Mouse (Mus musculus) lung, embryonic 16.5 days (tissue): ENCODE measurements around the gene Prrx2. TPM values are rescaled to one million over a fixed set of nuclear protein-coding genes. Genes with fewer than 3 reads are reported as not detected.
"Not testable (repeated sequence)": the region's sequence is repeated elsewhere in the genome, so short reads cannot be mapped to it uniquely, and the experiment has no call there.

ENCODE experiments used
- ATAC-seq: fragments of 200-750 bp; cut with Nextera tagmentation; 2 replicates; pipeline ENCODE4 v1.8.0; 2017; ENCODE audit warnings: low read depth, mild to moderate bottlenecking, moderate library complexity
- H3K27ac ChIP-seq: fragments of 300-500 bp; sonication (generic); 2 replicates; pipeline ENCODE4 v1.5.1; 2014; ENCODE audit warnings: mild to moderate bottlenecking, control low read depth, low read length
- H3K27me3 ChIP-seq: fragments of 300-500 bp; sonication (generic); 2 replicates; pipeline ENCODE4 v1.6.1; 2014; ENCODE audit warnings: low read depth, low read length, mixed read lengths; ENCODE audit not compliant: control insufficient read depth, insufficient read depth
- H3K36me3 ChIP-seq: fragments of 300-500 bp; sonication (generic); 2 replicates; pipeline ENCODE4 v1.6.1; 2014; ENCODE audit warnings: low read length; ENCODE audit not compliant: control insufficient read depth, insufficient read depth
- H3K4me1 ChIP-seq: fragments of 300-500 bp; sonication (generic); replicated peaks from 2 replicates; pipeline ENCODE4 v1.6.1; 2014; ENCODE audit warnings: low read length, mixed read lengths; ENCODE audit not compliant: control insufficient read depth, insufficient read depth
- H3K4me2 ChIP-seq: fragments of 300-500 bp; sonication (generic); 2 replicates; pipeline ENCODE4 v1.6.1; 2014; ENCODE audit warnings: low read depth, low read length, control low read depth
- H3K4me3 ChIP-seq: fragments of 300-500 bp; sonication (generic); 2 replicates; pipeline ENCODE4 v1.5.1; 2014; ENCODE audit warnings: mild to moderate bottlenecking, low read length, control low read depth
- H3K9ac ChIP-seq: fragments of 300-500 bp; sonication (generic); 2 replicates; pipeline ENCODE4 v1.6.1; 2014; ENCODE audit warnings: low read length, control low read depth
- H3K9me3 ChIP-seq: fragments of 300-500 bp; sonication (generic); 2 replicates; pipeline ENCODE4 v1.6.1; 2016; ENCODE audit warnings: low read length; ENCODE audit not compliant: control insufficient read depth
- WGBS: fragments of 180-500 bp; shearing (Covaris S2); extraction: QIAGEN DNeasy Blood & Tissue Kit; methylation state at CpG from one replicate; pipeline ENCODE4 v1.1.7; 2014; 5-methylcytosine and 5-hydroxymethylcytosine counted together
- polyA plus RNA-seq: library from polyadenylated mRNA; unstranded; fragments of >200 nt; fragmentation: Nextera tagmentation; extraction: Ambion mirVana; gene quantifications from 2 replicates; pipeline ENCODE4 v1.2.1, GENCODE M21; 2015

Gene Prrx2
- polyA plus RNA-seq, 1 experiment from 2014 or later: 9.4 TPM

DNA sequence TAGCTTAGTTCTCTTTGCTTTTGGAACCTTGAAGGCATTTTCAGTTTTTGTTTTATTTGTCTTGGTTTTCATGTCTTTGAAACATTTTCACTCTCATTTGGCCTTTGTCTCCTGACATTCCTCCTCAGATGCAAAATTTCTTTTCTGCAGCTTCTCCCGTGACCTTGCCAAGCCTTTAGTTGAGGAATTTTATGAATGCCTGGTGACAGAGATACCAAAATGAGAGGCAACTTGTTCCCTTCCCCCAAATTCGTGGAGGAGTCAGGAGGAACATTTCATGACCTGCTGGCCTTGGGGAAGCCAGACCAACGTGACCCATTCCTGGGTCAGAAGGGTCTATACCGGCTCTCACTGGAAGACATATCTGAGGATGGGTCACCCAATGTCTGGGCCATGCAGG lies 71.9 kb downstream of the Prrx2 start:
- Histone ChIP-seq H3K4me3 (no peak overlapping the region), H3K36me3 (no peaks in the 10 kb centered on the region), H3K4me1 (peaks cover 11% of the 10 kb centered on the region; the same call in 1 of the 2 replicates), H3K9me3 (no peaks in the 10 kb centered on the region), H3K27ac (no peak overlapping the region), H3K4me2 (no peak overlapping the region), H3K9ac (no peak overlapping the region), H3K27me3 (peaks cover 2% of the 10 kb centered on the region; the same call in 1 of the 2 replicates)
- ATAC-seq: no peak
- WGBS: 56% methylated on average over 4 of the region's 4 CpGs

DNA sequence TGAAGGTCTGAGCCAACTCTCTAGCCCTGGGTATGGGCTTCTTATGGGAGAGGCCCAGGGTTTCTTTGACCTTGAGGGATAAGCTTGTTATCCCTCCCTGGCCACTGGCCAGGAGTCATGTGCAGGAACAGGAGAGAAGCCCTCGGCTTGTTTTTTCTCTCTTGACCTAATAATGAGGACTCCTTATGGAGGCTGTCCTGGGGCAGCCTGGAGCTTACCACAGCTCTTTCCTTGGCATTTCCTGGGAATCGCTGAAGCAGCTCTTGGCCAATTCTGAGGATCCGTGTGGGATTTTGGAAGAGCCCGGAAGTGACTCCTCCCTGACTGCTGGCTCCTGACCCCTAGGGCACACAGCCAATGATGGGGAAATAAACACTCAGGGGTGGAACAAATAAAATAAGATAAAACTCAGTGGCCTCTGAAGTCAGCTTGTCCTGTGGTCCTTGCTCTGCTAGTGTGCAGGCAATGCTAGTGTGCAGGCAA lies 77.6 kb downstream of the Prrx2 start:
- H3K27ac ChIP-seq: peak overlapping the region; percentile 84
- peaks cover 13% of the 10 kb centered on the region for H3K4me1 ChIP-seq
- H3K27me3 ChIP-seq: no peaks in the 10 kb centered on the region
- H3K4me2 ChIP-seq: no peak overlapping the region
- no peak overlapping the region for H3K4me3 ChIP-seq
- no peaks in the 10 kb centered on the region for H3K9me3 ChIP-seq
- peak; percentile 85 for ATAC-seq
- no peaks in the 10 kb centered on the region for H3K36me3 ChIP-seq
- WGBS: 16% methylated on average over 4 of the region's 4 CpGs
- H3K9ac ChIP-seq: no peak overlapping the region; the same call in 1 of the 2 replicates

DNA sequence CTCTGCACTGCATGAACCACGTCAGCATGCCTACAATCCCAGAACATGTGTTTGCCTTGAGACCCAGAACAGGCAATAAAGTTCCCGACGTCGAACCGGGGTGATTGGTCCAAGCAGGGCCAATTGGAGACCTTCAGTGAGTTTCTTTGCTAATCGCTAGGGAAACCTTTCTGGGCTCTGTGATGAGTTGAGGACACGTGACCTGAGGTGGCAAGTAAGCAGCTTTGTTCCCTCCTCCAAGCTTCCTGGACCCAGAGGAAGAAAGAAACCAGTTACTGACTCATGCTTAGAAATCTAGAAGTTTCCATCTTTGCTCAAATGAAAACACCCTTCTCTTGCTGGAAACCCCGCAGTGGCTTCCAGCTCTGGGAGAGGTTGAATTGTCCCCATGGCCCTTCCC lies 78.2 kb downstream of the Prrx2 start:
- Histone ChIP-seq H3K36me3 (no peaks in the 10 kb centered on the region), H3K27me3 (no peaks in the 10 kb centered on the region), H3K4me2 (no peak overlapping the region), H3K9ac (no peak overlapping the region), H3K9me3 (no peaks in the 10 kb centered on the region), H3K4me3 (no peak overlapping the region), H3K4me1 (peaks cover 14% of the 10 kb centered on the region), H3K27ac (peak overlapping the region; percentile 84)
- ATAC-seq: no peak
- WGBS: 78% methylated on average over 8 of the region's 8 CpGs

DNA sequence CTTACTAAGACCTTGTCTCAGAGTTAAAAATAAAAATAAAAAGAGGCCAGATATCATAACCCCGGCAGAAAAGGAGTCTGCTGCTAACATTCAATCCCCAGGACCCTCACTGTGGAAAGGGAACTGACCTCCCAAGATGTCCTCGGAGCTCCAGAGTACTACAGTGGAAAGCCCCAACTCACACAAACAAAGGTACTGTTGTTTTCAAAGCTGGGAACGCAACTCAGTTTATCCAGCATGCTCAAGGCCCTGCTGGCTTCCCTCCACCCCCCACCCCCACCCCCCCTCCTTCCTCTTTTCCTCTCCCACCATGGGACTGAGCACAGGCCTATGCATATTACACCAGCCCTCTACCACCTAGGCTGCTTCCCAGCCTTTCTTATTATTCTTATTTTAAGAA lies 80.1 kb downstream of the Prrx2 start:
- no peak overlapping the region for H3K4me3 ChIP-seq
- ATAC-seq: no peak
- no peak overlapping the region for H3K4me2 ChIP-seq
- no peak overlapping the region for H3K27ac ChIP-seq
- H3K27me3 ChIP-seq: no peaks in the 10 kb centered on the region
- H3K9me3 ChIP-seq: no peaks in the 10 kb centered on the region
- H3K36me3 ChIP-seq: no peaks in the 10 kb centered on the region
- 51% methylated on average over 3 of the region's 3 CpGs for WGBS
- peaks cover 29% of the 10 kb centered on the region for H3K4me1 ChIP-seq
- no peak overlapping the region for H3K9ac ChIP-seq

DNA sequence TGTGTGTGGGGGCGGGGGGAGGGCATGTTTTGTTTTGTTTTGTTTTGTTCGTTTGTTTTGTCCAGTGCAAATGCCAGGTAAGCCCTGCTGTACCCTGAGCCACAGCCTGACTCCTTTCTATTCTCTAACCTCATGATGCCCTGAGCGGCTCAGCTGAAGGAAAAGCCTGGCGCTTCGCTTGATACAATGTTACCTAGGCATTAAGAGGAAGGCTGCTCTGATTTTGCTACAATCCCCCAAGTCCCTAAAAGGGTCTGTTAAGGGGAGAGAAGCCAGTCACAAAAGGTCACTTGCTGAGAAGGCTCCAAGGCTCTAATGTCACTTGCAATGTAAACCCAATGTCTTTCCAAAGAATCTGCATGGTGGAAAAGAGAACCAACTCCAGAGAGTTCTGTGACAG lies 80.6 kb downstream of the Prrx2 start:
- no peak overlapping the region for H3K4me3 ChIP-seq
- no peak overlapping the region for H3K4me2 ChIP-seq
- H3K9me3 ChIP-seq: no peaks in the 10 kb centered on the region
- H3K4me1 ChIP-seq: peaks cover 33% of the 10 kb centered on the region
- no peak for ATAC-seq
- H3K9ac ChIP-seq: no peak overlapping the region
- WGBS: 81% methylated on average over 5 of the region's 5 CpGs
- no peaks in the 10 kb centered on the region for H3K27me3 ChIP-seq
- no peaks in the 10 kb centered on the region for H3K36me3 ChIP-seq
- H3K27ac ChIP-seq: no peak overlapping the region

DNA sequence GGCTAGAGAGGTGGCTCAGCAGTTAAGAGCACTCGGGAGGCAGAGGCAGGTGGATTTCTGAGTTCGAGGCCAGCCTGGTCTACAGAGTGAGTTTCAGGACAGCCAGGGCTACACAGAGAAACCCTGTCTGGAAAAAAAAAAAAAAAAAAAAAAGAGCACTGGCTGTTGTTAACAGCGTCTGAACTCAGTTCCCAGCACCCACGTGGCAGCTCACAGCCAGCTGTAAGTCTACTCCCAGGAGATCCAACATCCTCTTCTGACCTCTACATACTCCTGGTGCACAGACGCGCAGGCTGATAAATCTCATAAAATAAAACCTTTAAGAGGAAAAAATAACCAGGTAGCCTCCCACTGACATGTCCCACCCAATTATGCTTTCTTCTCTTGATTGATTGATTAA lies 81.2 kb downstream of the Prrx2 start:
- not testable (repeated sequence) for H3K4me2 ChIP-seq, H3K27ac ChIP-seq, H3K9ac ChIP-seq, H3K27me3 ChIP-seq, ATAC-seq, H3K36me3 ChIP-seq, H3K9me3 ChIP-seq, H3K4me3 ChIP-seq
- 69% methylated on average over 6 of the region's 6 CpGs for WGBS
- H3K4me1 ChIP-seq: peaks cover 33% of the 10 kb centered on the region

DNA sequence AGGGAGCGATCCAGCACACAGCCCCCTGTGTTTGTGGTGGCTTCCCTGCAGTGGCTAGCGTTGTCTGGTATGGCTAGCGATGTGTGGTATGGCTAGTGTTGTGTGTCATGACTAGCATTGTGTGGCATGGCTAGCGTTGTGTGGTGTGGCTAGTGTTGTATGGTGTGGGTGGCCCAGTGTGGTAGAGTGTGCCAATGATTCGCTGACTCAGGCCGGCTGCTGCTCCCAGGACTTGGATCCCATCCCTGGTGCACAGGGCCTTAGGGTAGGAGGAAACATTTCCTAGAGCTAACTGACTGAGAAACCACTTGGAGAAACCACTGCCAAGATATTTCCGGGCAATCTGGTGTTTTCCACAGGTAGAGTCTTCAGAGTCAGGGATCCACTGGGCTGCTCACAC lies 82.9 kb downstream of the Prrx2 start:
- H3K4me1 ChIP-seq: peaks cover 27% of the 10 kb centered on the region
- no peak overlapping the region for H3K4me3 ChIP-seq
- no peaks in the 10 kb centered on the region for H3K36me3 ChIP-seq
- WGBS: 75% methylated on average over 7 of the region's 7 CpGs
- H3K4me2 ChIP-seq: no peak overlapping the region
- no peaks in the 10 kb centered on the region for H3K27me3 ChIP-seq
- no peaks in the 10 kb centered on the region for H3K9me3 ChIP-seq
- no peak overlapping the region for H3K9ac ChIP-seq
- no peak overlapping the region for H3K27ac ChIP-seq
- ATAC-seq: no peak

DNA sequence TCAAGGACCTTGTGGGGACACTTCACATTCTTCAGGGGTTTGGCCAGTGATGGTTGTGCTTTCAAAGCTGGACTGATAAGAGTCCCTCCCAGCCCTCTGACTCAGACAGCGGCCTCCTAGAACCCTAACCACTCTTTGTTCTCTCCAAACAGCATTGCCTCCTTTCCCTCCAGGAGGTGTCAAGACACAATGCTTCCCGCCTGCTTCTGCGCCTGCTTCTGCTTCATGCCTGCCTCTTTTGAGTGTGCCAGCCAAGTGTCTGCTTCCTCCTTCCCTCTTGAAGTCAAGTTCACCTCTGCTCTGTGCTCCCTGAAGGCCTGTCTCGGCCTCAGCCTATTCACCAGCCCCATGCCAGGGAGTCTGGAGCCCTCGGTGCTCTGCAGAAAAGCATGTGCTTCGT lies 83.4 kb downstream of the Prrx2 start:
- Histone ChIP-seq H3K9me3 (no peaks in the 10 kb centered on the region), H3K4me1 (peaks cover 22% of the 10 kb centered on the region), H3K27ac (peak overlapping the region; percentile 48; the same call in 1 of the 2 replicates), H3K4me2 (no peak overlapping the region), H3K27me3 (no peaks in the 10 kb centered on the region), H3K36me3 (no peaks in the 10 kb centered on the region), H3K9ac (no peak overlapping the region), H3K4me3 (no peak overlapping the region)
- 44% methylated on average over 6 of the region's 6 CpGs for WGBS
- ATAC-seq: no peak

DNA sequence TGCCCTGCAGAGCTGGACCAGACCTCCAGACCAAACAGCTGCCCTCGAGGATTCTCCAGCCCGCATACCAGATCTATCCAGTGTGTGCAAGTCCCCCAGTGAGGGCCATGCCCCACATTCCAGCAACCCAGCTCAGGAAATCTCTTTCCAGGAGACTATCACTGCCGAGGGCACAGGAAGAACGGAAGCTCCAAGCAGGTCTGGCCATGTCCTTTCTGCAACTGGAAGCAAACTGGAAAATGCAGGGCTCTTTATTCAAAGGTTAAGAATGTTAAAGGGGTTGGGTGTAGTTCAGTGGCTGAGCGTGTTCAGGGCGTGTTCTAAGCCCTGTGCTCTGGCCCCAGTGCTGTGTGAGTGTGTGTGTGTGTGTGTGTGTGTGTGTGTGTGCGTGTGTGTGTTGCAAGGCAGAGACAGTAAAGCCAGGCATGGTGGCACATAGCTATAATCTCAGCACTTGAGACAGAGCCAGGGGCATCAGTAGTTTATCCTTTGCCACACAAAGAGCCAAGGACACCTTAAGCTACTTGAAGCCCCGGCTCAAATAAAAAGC lies 84.1 kb downstream of the Prrx2 start:
- H3K4me2 ChIP-seq: no peak overlapping the region
- no peak overlapping the region for H3K9ac ChIP-seq
- peak overlapping the region; percentile 48; the same call in 1 of the 2 replicates for H3K27ac ChIP-seq
- peak; percentile 48 for ATAC-seq
- 31% methylated on average over 8 of the region's 8 CpGs for whole genome bisulfite sequencing
- peaks cover 21% of the 10 kb centered on the region for H3K4me1 ChIP-seq
- no peaks in the 10 kb centered on the region for H3K36me3 ChIP-seq
- no peaks in the 10 kb centered on the region for H3K27me3 ChIP-seq
- H3K4me3 ChIP-seq: no peak overlapping the region
- no peaks in the 10 kb centered on the region for H3K9me3 ChIP-seq

DNA sequence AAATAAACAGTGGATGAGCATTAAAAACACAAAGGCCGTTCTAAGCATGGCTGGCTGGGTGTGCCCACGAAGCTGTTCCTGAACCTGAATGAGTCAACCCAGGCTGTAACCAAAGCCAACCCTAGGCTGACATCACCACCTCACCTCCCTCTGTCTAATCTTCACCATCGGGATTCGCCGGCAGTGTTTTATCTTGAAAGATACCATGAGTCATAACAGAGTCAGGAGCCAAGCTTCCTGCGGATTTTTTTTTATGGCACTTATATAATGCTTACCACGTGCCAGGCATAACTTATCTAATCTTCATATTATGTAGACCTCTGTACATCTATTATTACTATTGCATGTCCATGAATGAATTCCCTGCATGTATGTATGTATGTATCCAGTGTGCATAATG lies 85.4 kb downstream of the Prrx2 start:
- 0 out of 2 replicates have a peak, but pooled peaks have one; percentile 10 for ATAC-seq
- WGBS: 26% methylated on average over 7 of the region's 7 CpGs

More for the DNA sequence above, 85.4 kb downstream of the Prrx2 start:
- Histone ChIP-seq H3K27me3 (no peaks in the 10 kb centered on the region), H3K4me1 (peaks cover 21% of the 10 kb centered on the region), H3K9me3 (no peaks in the 10 kb centered on the region), H3K4me3 (no peak overlapping the region), H3K27ac (no peak overlapping the region), H3K4me2 (no peak overlapping the region), H3K9ac (no peak overlapping the region), H3K36me3 (no peaks in the 10 kb centered on the region)
